Mouse (Mus musculus) brain, embryonic 14.5 days (tissue): ENCODE measurements around the gene Lhfpl5.

ENCODE experiments used
- CTCF ChIP-seq: fragments of 200-500 bp; IDR thresholded peaks from 2 replicates; pipeline ENCODE4 v1.5.1; 2012; ENCODE audit warnings: inconsistent platforms, mild to moderate bottlenecking, moderate library complexity, borderline replicate concordance; ENCODE audit not compliant: insufficient read depth, insufficient read length; ENCODE audit errors: extremely low read depth
- POLR2A ChIP-seq: fragments of 200-500 bp; IDR thresholded peaks from 2 replicates; pipeline ENCODE4 v1.6.1; 2012; ENCODE audit warnings: mild to moderate bottlenecking, inconsistent platforms, borderline replicate concordance; ENCODE audit not compliant: poor library complexity, insufficient read depth, insufficient read length, severe bottlenecking; ENCODE audit errors: extremely low read depth

GRCm38 (mm10) chr17:28625327-28625726, 49.9 kb downstream of the Lhfpl5 start:
- TF ChIP-seq POLR2A, result no peak
- no peak for TF ChIP-seq CTCF
